Mouse (Mus musculus): ENCODE measurements around the gene Retreg3. TPM values are rescaled to one million over a fixed set of nuclear protein-coding genes. Genes with fewer than 3 reads are reported as not detected.
A peak's percentile ranks its signal among the peaks of the same experiment; 100 is the strongest.

Gene Retreg3
- polyA plus RNA-seq, 1 experiment from 2014 or later, result 18.8 TPM

- H3K9me3 ChIP-seq (ENCODE audit: low read length), result no peaks in the 10 kb centered on the region
- DNase-seq (ENCODE audit: low spot score), result peak; percentile 61
Observed at GRCm38 (mm10) chr11:101058726-101059125, 61.0 kb downstream of the Retreg3 start.

DNA sequence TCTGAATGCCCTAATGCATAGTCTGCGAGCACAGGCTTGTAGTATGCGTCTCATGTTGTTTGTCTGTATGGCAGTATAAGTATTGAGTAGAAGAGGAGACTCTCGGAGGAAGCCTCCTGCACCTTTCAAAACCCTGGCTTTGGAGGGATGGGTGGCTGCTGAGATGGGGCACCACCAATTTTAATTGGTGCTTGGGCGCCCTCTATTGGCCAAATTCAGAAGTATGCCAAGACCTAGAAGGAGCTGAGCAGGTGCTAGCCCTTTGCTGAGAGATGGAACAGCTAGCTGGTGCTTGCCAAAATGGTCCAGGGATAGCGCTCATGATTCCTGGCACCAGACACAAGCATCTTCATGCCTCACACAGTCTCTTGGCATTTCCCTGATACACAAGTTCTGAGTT lies 61.8 kb downstream of the Retreg3 start:
- peak; percentile 14; the same call in 1 of the 2 replicates for ATAC-seq
- H3K36me3 ChIP-seq (ENCODE audit: insufficient read depth, low read length), result peaks cover 8% of the 10 kb centered on the region; the same call in 1 of the 2 replicates
- TF ChIP-seq CTCF (IDR thresholded peaks at IDR 0.05) (peak; percentile 82), EP300 (IDR thresholded peaks at IDR 0.05) (no peak)

More at GRCm38 (mm10) chr11:101058726-101059125, 61.0 kb downstream of the Retreg3 start:
- TF ChIP-seq CTCF (IDR thresholded peaks at IDR 0.05) (no peak), EP300 (IDR thresholded peaks at IDR 0.05) (no peak)
- peak overlapping the region; percentile 90 for H3K27ac ChIP-seq (ENCODE audit: low read length)
- H3K4me3 ChIP-seq (ENCODE audit: low read depth, low read length), result no peak overlapping the region
- H3K9ac ChIP-seq (replicated peaks; ENCODE audit: low read depth), result no peak overlapping the region
- H3K4me2 ChIP-seq (replicated peaks; ENCODE audit: low read depth, low read length), result no peak overlapping the region
- peaks cover 8% of the 10 kb centered on the region; the same call in 1 of the 2 replicates for H3K36me3 ChIP-seq (ENCODE audit: insufficient read depth, low read length)
- H3K4me1 ChIP-seq (ENCODE audit: insufficient read depth, low read depth, low read length), result peaks cover 52% of the 10 kb centered on the region
- WGBS, result 61% methylated on average over 5 of the region's 5 CpGs
- ATAC-seq, result no peak
- no peaks in the 10 kb centered on the region for H3K27me3 ChIP-seq (replicated peaks; ENCODE audit: insufficient read depth, low read length)

GRCm38 (mm10) chr11:101056885-101057284 lies 62.8 kb downstream of the Retreg3 start:
- WGBS, result 14% methylated on average over 8 of the region's 8 CpGs
- Histone ChIP-seq H3K4me2 (replicated peaks; ENCODE audit: low read depth, low read length) (no peak overlapping the region), H3K36me3 (ENCODE audit: insufficient read depth, low read length) (peaks cover 11% of the 10 kb centered on the region; the same call in 1 of the 2 replicates), H3K27ac (ENCODE audit: low read length) (peak overlapping the region; percentile 90), H3K9ac (replicated peaks; ENCODE audit: low read depth) (no peak overlapping the region), H3K27me3 (replicated peaks; ENCODE audit: insufficient read depth, low read length) (no peaks in the 10 kb centered on the region), H3K4me3 (ENCODE audit: low read depth, low read length) (no peak overlapping the region), H3K9me3 (ENCODE audit: low read length) (no peaks in the 10 kb centered on the region), H3K4me1 (ENCODE audit: insufficient read depth, low read depth, low read length) (peaks cover 41% of the 10 kb centered on the region)
- TF ChIP-seq CTCF (IDR thresholded peaks at IDR 0.05) (no peak), EP300 (IDR thresholded peaks at IDR 0.05) (peak; percentile 98)
- DNase-seq (ENCODE audit: low spot score) (peak; percentile 96), ATAC-seq (peak; percentile 90)

More for the DNA sequence above, 61.8 kb downstream of the Retreg3 start:
- no peak overlapping the region for H3K9ac ChIP-seq (replicated peaks; ENCODE audit: low read depth)
- no peak overlapping the region for H3K4me2 ChIP-seq (replicated peaks; ENCODE audit: low read depth, low read length)
- H3K27ac ChIP-seq (ENCODE audit: low read length), result peak overlapping the region; percentile 90
- no peaks in the 10 kb centered on the region for H3K27me3 ChIP-seq (replicated peaks; ENCODE audit: insufficient read depth, low read length)
- peaks cover 46% of the 10 kb centered on the region for H3K4me1 ChIP-seq (ENCODE audit: insufficient read depth, low read depth, low read length)
- no peak overlapping the region for H3K4me3 ChIP-seq (ENCODE audit: low read depth, low read length)
- no peaks in the 10 kb centered on the region for H3K9me3 ChIP-seq (ENCODE audit: low read length)
- peak; percentile 87 for DNase-seq (ENCODE audit: low spot score)
- WGBS, result 22% methylated on average over 5 of the region's 5 CpGs

- Histone ChIP-seq H3K27ac (ENCODE audit: low read length) (peak overlapping the region; percentile 90), H3K4me2 (replicated peaks; ENCODE audit: low read depth, low read length) (no peak overlapping the region), H3K4me1 (ENCODE audit: insufficient read depth, low read depth, low read length) (peaks cover 36% of the 10 kb centered on the region), H3K4me3 (ENCODE audit: low read depth, low read length) (no peak overlapping the region), H3K36me3 (ENCODE audit: insufficient read depth, low read length) (peaks cover 11% of the 10 kb centered on the region; the same call in 1 of the 2 replicates), H3K9ac (replicated peaks; ENCODE audit: low read depth) (no peak overlapping the region), H3K27me3 (replicated peaks; ENCODE audit: insufficient read depth, low read length) (no peaks in the 10 kb centered on the region), H3K9me3 (ENCODE audit: low read length) (no peaks in the 10 kb centered on the region)
- peak; percentile 51 for DNase-seq (ENCODE audit: low spot score)
- TF ChIP-seq CTCF (IDR thresholded peaks at IDR 0.05) (no peak), EP300 (IDR thresholded peaks at IDR 0.05) (no peak)
- ATAC-seq, result no peak
- WGBS, result 52% methylated on average over 14 of the region's 14 CpGs
Observed at GRCm38 (mm10) chr11:101055418-101055817, 64.3 kb downstream of the Retreg3 start.

- Histone ChIP-seq H3K27me3 (replicated peaks; ENCODE audit: insufficient read depth, low read length) (no peaks in the 10 kb centered on the region), H3K9me3 (ENCODE audit: low read length) (no peaks in the 10 kb centered on the region)
Observed at GRCm38 (mm10) chr11:101053974-101054373, 65.7 kb downstream of the Retreg3 start.

GRCm38 (mm10) chr11:101052751-101053473 lies 66.8 kb downstream of the Retreg3 start:
- Histone ChIP-seq H3K27me3 (replicated peaks; ENCODE audit: insufficient read depth, low read length) (no peaks in the 10 kb centered on the region), H3K4me3 (ENCODE audit: low read depth, low read length) (no peak overlapping the region), H3K9me3 (ENCODE audit: low read length) (no peaks in the 10 kb centered on the region), H3K9ac (replicated peaks; ENCODE audit: low read depth) (no peak overlapping the region), H3K27ac (ENCODE audit: low read length) (peak overlapping the region; percentile 74), H3K36me3 (ENCODE audit: insufficient read depth, low read length) (peaks cover 34% of the 10 kb centered on the region; the same call in 1 of the 2 replicates), H3K4me1 (ENCODE audit: insufficient read depth, low read depth, low read length) (peaks cover 18% of the 10 kb centered on the region; the same call in 1 of the 2 replicates), H3K4me2 (replicated peaks; ENCODE audit: low read depth, low read length) (no peak overlapping the region; the same call in 1 of the 2 replicates)
- TF ChIP-seq CTCF (IDR thresholded peaks at IDR 0.05) (no peak), EP300 (IDR thresholded peaks at IDR 0.05) (no peak)
- DNase-seq (ENCODE audit: low spot score) (peak; percentile 62), ATAC-seq (peak; percentile 14; the same call in 1 of the 2 replicates)
- WGBS, result 56% methylated on average over 10 of the region's 10 CpGs

More at GRCm38 (mm10) chr11:101053974-101054373, 65.7 kb downstream of the Retreg3 start:
- DNase-seq (ENCODE audit: low spot score), result no peak
- WGBS, result 100% methylated on average over 1 of the region's 1 CpGs
- Histone ChIP-seq H3K4me2 (replicated peaks; ENCODE audit: low read depth, low read length) (no peak overlapping the region), H3K36me3 (ENCODE audit: insufficient read depth, low read length) (peaks cover 24% of the 10 kb centered on the region; the same call in 1 of the 2 replicates), H3K27ac (ENCODE audit: low read length) (no peak overlapping the region; the same call in 1 of the 2 replicates), H3K9ac (replicated peaks; ENCODE audit: low read depth) (no peak overlapping the region), H3K4me3 (ENCODE audit: low read depth, low read length) (no peak overlapping the region), H3K4me1 (ENCODE audit: insufficient read depth, low read depth, low read length) (peaks cover 25% of the 10 kb centered on the region; the same call in 1 of the 2 replicates)
- TF ChIP-seq EP300 (IDR thresholded peaks at IDR 0.05) (no peak), CTCF (IDR thresholded peaks at IDR 0.05) (peak; percentile 64)
- ATAC-seq, result no peak

Measured in lung, postnatal 0 days (tissue).